Mouse (Mus musculus): Measurements from ENCODE around the gene Nkx2-3.
A peak's percentile ranks its signal among the peaks of the same experiment; 100 is the strongest.

Gene Nkx2-3

GRCm38 (mm10) chr19:43619916-43620479 lies 7.9 kb downstream of the Nkx2-3 start:
- no peak for DNase-seq

GRCm38 (mm10) chr19:43623913-43624312 lies 11.8 kb downstream of the Nkx2-3 start:
- DNase-seq = no peak

- no peak for DNase-seq
Observed at GRCm38 (mm10) chr19:43626160-43626559, 14.0 kb downstream of the Nkx2-3 start.

GRCm38 (mm10) chr19:43627345-43627744 lies 15.2 kb downstream of the Nkx2-3 start:
- DNase-seq = no peak

DNA sequence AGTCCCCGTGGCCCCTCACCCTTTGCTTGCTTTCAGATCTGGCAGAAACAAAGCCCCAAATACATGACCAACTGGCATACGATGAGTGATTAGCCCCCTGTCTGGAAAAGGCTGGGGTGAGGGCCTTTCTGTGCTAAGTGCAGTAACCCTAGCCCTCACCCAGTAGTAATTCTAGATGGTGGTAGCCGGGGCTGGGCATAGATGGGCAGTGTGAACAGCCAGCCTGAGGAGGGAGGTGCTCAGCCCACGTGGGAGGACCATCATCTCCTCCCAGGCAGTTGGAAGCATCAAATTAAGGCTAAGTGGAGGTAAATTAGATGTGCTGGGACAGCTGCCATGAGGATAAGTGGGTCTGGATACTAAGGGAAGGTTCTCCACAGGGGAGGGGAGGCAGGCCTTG lies 17.0 kb downstream of the Nkx2-3 start:
- DNase-seq = no peak

DNA sequence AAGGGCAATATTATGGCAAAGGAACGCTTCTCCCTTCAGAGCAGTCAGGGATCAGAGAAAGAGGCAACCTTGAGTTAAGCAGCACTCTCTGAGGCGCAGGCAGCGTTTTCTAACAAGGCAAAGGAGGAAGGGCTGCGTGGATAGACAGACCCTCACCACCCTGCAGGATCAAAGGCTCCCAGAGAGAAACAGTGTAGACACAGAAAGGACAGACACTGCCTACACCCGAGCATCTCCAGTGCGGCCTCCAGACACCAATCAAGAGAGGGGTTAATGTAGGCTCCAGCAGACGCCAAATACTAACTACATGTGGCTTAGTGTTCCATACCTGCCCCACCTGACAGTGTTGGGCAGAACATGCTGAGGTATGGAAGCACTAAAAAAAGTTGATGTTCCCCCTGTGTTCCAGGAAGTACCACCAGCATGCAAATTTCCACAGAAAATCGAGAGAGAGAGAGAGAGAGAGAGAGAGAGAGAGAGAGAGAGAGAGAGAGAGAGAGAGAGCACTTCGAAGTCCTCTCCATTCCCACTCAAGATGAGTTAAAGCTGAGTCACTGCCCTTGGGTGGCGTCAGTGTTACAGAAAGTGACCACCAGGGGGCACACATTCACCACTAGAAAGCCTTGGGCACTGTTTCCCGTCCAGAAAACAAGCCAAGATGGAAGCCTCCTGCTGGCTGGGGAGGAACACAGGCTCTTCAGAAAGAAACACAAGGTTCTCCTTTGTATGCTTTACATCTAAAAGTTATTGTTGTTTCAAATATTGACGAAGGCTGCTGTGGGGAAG lies 18.5 kb downstream of the Nkx2-3 start:
- DNase-seq = peak; percentile 76 to 83

DNA sequence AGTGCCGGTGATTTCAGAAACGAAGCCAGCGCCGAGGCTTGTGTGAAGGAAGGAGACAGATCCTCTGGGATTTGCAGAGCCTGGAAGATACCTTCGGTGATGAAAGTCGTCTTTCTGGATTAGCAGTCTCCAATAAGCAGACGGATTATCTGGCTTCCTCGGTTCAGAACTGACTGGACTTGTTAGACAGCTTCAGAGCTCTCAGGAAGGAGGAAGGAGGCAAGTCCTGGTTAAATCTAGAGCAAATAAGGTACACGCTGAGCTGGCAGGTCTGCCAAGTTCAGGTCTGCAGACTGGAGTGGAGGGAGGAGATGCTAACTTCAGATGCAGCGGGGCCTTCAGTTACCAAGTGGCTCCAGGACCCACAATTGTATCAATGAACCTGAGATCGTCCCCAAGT lies 29.7 kb downstream of the Nkx2-3 start:
- no peak for DNase-seq

DNA sequence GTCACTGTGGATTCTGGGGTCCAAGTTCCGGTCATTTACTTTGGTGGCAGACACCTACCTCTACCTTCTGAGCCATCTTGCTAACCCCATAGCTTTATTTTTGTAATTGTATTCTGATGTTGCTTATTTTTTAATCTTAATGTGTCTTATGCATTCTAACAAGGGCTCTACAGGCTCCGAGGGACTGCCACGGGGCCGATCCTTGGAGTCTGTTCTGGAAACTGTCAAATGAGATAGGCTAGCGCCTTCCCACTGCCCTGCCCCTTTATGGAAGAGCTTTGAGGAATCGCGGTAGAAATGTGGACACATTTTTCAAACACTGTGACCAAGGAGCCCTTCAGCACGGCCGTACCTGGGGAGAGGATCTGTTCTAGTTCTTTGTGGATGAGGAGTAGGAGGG lies 30.7 kb downstream of the Nkx2-3 start:
- DNase-seq = no peak

GRCm38 (mm10) chr19:43645508-43645907 lies 33.4 kb downstream of the Nkx2-3 start:
- no peak for DNase-seq

GRCm38 (mm10) chr19:43646852-43647251 lies 34.7 kb downstream of the Nkx2-3 start:
- DNase-seq = no peak

DNA sequence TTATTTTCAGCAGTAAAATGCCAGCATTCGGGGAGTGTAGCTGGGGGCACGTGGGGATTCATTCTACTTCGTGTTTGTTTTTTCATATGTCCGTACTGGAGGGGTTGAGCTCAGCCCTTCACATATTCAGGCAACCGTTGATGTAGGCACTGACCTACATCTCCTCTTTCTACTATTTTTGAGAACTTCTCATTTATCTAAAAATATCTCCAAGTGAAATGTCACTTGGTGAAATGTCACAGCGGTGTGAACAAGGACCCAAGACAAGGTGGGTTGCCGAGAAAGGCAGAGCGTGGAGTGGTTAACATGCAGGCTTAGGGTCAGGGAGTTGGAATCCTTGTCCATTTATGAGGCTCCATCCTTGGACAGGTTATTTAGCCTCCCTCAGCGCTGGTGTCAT lies 35.1 kb downstream of the Nkx2-3 start:
- DNase-seq = no peak

DNA sequence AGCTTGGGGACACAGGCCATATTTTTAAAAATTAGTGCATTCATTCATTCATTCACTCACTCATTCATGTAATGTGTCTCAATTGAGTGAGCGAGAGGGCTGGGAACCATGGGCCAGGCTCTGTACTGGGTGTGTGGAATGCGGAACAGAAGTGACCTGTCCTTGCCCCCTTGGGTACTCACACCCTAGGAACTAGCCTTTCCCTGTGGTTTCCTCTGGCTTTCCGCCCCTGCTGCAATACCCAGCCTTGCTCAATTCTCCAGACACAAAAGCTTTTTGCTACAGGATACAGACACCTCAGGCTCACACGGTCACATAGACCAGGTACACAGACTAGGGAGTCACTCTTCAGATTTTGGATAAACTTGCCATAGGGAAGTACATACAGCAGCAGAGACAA lies 36.2 kb downstream of the Nkx2-3 start:
- DNase-seq = no peak

DNA sequence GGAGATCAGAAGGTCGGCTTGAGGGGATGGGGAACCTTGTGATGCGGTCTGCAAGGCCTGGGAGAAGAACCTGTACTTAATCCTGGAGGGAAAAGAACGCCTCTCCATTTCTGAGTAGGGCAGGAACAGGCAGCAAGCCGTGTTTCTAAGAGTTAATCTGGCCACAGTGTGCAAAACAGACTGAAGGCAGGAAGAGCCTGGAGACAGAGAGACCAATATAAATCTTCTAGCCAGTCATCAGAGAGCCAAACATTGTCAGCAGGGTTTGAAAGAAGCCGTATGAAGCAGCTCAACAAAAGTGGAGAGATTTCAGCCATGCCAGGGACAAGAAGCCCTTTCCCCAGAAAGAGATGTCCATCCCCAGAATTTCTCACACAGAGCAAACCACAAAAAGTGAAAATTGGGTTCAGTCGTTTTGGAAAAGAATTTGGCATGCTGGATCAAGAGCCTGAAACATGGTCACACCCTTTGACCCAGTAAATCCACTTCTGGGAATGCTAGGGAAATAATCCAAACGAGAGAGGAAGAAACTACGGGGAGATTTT lies 39.2 kb downstream of the Nkx2-3 start:
- DNase-seq = no peak

GRCm38 (mm10) chr19:43655735-43656492 lies 43.8 kb downstream of the Nkx2-3 start:
- DNase-seq = peak; percentile 56 to 69

DNA sequence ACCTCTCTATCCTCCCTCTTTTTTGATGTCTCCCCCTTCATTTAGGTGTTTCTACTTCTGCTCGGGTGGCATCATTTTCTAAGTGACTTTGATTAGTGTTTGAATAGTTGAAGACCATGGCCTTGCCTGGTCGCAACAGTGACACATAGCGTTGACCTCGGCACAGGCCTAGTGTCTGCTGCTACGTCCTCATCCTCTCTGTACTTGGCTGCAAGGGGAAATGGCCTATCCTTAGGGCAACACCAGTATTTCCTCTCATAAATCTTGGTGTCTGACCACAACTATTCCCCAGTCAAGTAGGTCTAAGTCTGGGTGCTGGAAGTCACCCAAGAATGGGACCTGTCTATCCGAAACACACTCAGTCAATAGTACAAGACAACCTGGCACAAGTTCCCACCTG lies 47.5 kb downstream of the Nkx2-3 start:
- DNase-seq = no peak

GRCm38 (mm10) chr19:43660774-43661173 lies 48.6 kb downstream of the Nkx2-3 start:
- no peak for DNase-seq

- no peak for DNase-seq
Observed at GRCm38 (mm10) chr19:43662176-43662967, 50.2 kb downstream of the Nkx2-3 start.

GRCm38 (mm10) chr19:43663471-43663870 lies 51.3 kb downstream of the Nkx2-3 start:
- no peak for DNase-seq
